Mouse (Mus musculus) erythroblast, adult 5-6 weeks (primary cell): ENCODE results near the gene Psmc3ip. TPM values are rescaled to one million over a fixed set of nuclear protein-coding genes. Genes with fewer than 3 reads are reported as not detected.

Source experiments
- ATAC-seq: replicated peaks from 2 replicates; pipeline ENCODE4 v1.8.0; 2016; ENCODE audit warnings: moderate number of reproducible peaks, mild to moderate bottlenecking, moderate TSS enrichment, inconsistent platforms; ENCODE audit not compliant: poor library complexity, low FRiP score, severe bottlenecking
- total RNA-seq, 2 experiments: library from RNA; stranded (forward) in 1 of 2; stranded (reverse) in 1 of 2; fragments of 150-400 nt in 1 of 2; fragments of 200-764, 138-1000 nt in 1 of 2; gene quantifications; 2 replicates each; pipeline versions ENCODE4 v1.2.3 to v1.2.4; 2015 to 2017; ENCODE audit warnings: low replicate concordance in 2 of 2

The Psmc3ip gene
- total RNA-seq, 2 experiments from 2014 or later: 4.1 to 4.4 TPM

DNA sequence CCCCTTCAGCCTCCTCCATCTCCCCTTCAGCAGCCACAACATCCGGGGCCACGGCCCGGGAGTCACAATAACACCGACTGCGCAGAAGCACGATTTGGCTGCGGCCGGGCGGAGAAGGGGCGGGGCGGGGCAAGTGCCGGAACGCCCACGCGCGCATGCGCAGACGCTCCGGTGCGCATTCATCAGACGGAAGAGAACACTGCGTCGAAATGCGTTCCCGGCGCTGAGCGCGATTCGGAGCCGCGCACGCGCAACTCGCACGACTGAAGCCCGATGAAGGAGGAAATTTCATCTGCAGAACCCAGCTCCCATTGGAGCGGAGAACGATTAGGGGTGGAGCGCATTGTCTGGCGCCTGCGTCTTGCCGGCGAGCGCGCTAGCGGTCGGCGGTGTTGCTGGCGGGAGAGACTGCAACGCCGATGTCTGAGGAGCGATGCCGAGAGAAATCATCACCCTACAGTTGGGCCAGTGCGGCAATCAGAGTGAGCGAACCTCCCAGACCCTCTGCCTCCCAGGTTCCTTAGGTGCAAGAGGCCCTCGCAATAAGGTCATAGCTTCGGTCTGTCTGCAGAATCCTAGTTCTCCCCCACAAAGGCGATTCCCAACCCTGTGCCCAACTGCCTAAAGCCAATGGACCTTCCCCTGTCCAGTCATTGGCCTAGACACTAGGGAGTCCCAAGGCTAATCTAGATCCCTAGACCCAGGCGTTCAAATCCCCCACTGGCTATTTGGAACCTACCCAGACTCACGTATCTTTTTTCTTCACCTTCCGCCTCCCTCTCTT, 24.7 kb upstream of the Psmc3ip start, which contains the start of the genes Retreg3 and Tubg1:
TSS of gene Retreg3 (minus strand) at position 133 of the 784 bp plus-strand sequence.
TSS of gene Tubg1 (plus strand) at position 178 of the 784 bp plus-strand sequence.
- ATAC-seq: peak; percentile 80

GRCm38 (mm10) chr11:101119131-101119760, 24.0 kb upstream of the Psmc3ip start:
- peak; percentile 66 for ATAC-seq

DNA sequence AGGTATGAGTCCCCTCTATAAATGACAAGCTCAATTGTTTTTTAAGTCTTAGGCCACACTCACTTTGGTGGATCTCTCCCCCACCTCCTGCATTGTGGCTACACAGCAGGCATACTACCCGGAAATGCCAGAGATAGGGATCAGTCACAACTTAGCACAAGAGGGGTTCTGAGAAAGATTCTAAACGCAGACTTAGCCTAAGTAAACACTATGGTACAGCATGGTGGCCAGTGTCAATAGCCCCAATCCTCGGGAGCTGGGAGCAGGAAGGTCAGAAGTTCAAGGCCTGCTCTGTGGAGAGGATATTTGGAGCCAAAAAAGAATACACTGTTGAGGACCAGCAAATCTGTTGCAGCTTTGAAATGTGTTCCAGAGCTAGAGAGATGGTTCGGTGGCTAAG, 22.9 kb upstream of the Psmc3ip start:
- ATAC-seq: no peak

GRCm38 (mm10) chr11:101115564-101115963, 20.3 kb upstream of the Psmc3ip start:
- ATAC-seq: no peak

GRCm38 (mm10) chr11:101112186-101112585, 16.9 kb upstream of the Psmc3ip start:
- ATAC-seq: no peak

DNA sequence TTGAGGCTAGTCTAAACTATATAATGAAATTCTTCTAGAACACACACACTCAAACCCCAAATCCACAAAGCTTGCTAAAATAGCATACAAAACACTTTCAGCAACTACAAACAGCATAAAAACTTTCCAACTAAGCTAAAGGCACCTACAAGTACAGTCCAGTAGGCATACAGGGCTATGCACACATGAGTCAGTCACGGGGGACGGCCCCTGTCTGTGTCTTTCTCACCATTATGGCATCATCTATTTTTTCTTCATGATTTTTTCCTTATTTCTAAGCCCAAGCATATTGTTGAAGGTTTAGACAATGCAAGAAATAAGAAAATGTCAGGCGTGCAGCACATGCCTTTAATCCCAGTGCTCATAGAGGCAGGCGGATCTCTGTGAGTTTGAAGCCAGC, 15.9 kb upstream of the Psmc3ip start:
- ATAC-seq: no peak

DNA sequence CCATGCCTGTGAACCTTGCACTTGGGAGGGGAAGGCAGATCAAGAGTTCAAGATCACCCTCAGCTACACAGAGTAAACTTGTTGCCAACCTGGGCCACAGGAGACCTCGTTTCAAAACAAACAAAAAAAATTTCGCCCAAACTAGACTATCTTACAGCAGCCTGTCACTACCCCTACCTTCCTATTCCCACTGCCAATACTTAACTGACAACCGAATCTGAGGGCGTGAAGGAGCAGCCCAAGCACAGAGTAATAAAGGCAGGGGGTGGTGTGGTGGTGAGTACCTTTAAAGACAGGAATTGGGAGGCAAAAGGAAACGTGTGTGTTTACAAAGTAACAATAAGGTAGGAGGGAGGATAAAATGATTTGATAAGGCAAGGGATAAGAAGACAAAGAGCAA, 15.5 kb upstream of the Psmc3ip start:
- ATAC-seq: no peak

- ATAC-seq: no peak
Observed at GRCm38 (mm10) chr11:101109351-101109750, 14.1 kb upstream of the Psmc3ip start.

GRCm38 (mm10) chr11:101103011-101103410, 7.8 kb upstream of the Psmc3ip start:
- ATAC-seq: no peak

DNA sequence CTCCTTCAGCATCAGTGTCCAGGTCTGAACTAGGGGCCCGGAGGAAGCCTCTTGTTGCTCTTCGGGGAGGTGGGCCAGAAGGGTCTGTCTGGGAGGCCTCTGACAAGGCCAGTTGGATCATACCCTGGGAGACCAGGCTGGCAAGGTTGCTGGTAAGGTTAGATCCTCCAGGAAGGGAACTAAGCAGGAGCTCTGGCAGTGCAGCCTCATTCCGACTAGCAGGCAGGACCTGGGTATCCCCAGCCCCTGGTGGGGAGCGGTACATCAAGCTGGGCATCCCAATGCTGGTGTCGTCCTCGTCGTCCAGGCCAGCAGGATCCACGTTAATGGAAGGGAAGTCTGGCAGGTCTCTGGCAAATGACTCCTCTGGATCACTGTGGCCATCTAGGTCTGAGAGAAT, 3.0 kb upstream of the Psmc3ip start:
- ATAC-seq: no peak

GRCm38 (mm10) chr11:101094930-101095313, 314 bp downstream of the Psmc3ip start:
- ATAC-seq: no peak

DNA sequence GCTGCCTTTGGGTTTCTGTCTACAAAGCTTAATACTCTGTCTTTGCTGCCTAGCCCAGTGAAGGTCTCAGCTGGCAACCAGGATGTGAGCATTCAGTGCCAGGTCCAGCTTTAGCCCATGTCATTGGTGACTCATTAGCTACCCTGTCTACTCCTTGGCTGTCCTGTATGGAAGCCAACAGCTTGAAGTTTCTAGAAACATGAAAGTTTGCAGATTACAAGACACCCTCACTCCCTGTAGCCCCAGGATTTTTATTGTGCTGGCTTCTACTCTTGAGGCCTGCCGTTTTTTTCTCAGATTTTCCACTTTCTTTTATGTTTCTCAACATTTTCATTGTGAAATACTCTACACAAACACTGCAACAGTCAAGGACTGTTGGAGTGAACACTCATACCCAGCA, 5.3 kb downstream of the Psmc3ip start:
- ATAC-seq: no peak

DNA sequence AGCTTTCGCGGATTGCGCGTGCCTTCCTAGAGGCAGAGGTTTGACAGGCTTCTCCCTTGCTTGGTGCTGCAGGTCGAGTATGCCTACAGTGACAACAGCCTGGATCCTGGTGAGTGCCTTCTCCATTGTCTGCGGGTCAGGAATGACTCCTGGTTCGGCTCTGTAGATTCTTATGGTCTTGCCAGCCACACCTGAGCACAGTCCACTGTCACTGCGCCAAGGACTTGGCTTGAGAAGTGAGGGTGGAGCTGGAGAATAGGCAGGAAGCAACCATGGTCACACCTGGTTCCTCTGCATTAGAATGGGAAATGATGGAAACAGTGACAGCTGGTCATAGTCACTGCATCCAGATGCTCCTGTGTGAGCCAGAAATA, 7.6 kb downstream of the Psmc3ip start:
- 0 out of 2 replicates have a peak, but pooled peaks have one; percentile 9 for ATAC-seq

DNA sequence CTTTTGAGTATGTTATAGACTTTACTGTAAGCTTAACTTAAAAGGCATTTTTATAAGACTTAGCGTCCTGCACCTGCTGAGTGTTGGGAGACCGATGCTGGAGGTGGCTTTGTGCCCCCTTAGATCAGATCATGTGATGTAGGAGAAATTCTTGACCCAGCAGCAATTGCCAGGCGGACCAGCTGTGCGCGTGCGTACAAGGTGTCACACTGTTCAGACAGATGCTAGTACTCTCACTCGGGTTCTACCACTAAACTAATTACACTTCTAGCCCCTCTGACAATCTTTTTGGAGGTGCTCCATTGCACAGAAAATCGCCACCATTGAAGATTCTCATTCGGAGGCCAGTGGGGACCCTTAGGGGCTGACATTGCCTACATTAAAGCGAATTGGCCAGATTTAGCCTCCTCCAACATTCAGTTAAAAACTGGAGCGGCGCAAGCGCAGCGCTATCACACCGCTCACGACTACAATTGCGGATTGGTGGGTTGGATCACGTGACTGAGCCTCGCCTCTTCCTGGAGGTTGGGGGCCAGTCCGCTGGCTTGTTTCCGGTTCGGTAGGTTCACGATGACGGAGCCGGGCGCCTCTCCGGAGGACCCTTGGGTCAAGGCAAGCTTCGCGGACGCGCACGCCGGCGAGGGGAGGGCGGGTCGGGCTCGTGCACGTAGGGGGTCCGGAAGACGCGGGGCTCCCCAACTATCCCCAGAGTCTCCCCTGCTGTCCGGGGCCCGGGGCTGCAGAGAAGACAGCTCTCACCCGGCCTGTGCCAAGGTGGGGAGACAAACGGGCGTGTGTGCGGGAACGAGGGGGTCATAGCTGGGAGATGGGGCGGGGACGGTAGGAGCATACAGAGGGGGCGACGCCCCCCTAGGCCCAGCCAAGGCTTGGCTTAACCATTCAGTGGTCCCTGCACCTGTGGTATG, 8.2 kb downstream of the Psmc3ip start, which contains the start of gene Mlx:
TSS of gene Mlx (plus strand) at position 522 of the 926 bp plus-strand sequence.
- ATAC-seq: peak; percentile 77

DNA sequence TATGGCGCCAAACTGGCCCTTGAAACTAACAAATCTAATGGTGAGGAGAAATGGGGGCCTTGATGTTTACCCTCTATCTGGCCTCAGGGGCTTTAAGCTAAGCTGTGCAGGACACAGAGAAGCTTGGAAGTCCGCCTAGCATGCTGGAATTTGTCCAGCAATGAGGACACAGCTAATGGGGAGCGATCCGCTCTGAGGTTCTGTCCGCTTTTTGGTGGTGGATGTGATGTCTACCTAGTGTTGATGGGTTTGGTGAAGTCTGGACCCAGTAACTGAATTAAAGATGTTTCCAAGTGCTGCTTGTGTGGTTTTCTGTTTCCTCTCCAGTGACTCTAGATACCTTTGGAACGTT, 8.9 kb downstream of the Psmc3ip start:
- no peak for ATAC-seq

DNA sequence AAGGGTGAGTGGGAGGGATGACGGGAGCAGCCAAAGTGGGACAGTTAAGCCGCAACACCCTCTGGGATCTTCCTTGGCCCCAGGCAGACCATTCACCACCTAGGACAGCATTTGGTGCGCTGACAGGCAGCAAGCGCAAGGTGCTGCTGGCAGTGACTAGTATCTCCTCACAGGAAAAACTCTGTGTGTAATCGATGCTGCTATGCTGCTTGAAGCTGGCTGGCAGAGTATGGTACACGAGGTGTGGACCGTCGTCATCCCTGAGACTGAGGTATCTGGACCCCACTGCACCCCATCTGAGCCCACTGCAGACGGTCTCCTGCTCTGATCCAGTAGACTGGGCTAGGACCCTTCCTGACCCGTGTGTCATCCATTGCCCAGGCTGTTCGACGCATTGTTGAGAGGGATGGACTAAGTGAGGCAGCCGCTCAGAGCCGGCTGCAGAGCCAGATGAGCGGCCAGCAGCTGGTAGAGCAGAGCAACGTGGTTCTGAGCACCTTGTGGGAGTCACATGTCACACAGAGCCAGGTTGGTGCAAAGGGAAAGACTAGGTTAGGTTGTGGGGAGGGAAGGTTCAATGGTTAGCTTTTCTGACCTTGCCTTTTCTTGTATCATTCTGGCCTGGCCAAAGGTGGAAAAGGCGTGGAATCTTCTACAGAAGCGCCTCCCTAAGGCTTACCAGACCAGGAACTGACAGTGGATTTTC, 9.5 kb downstream of the Psmc3ip start:
- ATAC-seq: no peak

DNA sequence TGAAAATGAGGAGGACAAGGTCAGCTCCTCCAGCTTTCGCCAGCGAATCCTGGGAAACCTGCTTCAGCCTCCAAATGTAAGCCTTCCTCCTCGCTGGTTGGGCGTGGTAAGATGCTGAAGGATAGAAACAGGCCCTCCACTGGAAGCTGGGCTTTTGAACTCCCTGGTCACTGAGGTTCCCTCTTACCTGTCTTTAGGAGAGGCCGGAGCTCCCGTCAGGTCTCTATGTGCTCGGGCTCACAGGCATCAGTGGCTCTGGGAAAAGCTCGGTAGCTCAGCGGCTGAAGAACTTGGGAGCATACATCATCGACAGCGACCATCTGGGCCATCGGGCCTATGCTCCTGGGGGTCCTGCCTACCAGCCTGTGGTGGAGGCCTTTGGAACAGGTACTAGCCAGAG, 10.4 kb downstream of the Psmc3ip start:
- ATAC-seq: no peak

- no peak for ATAC-seq
Observed at GRCm38 (mm10) chr11:101084246-101084645, 11.0 kb downstream of the Psmc3ip start.

DNA sequence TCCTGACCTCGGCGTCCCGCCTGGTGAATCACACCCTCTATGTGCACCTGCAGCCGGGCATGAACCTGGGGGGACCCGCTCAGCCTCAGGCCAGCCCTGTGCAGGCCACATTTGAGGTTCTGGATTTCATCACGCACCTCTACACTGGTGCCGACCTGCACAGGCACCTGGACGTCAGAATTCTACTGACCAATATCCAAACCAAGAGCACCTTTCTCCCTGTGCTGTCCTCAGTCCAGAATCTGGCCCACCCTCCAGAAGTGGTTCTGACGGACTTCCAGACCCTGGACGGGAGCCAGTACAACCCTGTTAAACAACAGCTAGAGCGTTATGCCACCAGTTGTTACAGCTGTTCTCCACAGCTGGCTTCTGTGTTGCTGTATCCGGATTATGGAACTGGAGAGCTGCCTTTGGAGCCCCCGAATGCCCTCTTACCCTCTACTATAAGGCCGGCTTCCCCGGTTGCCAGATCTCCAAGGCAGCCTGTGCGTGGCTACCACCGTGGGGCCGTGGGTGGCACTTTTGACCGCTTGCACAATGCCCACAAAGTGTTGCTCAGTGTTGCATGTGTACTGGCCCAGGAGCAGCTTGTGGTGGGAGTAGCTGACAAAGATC, 12.0 kb downstream of the Psmc3ip start:
- ATAC-seq: no peak; the same call in 1 of the 2 replicates
